Mouse (Mus musculus) E14TG2a.4 (cell line): ENCODE results near the gene Med12l.

Experiments used
- CTCF ChIP-seq: conservative IDR thresholded peaks from 2 replicates; pipeline ENCODE4 v1.5.1; 2014; ENCODE audit warnings: low read length
- NANOG ChIP-seq: IDR thresholded peaks from 2 replicates; pipeline ENCODE4 v1.6.1; 2014; ENCODE audit warnings: borderline replicate concordance, low read length, mixed read lengths
- POU5F1 ChIP-seq: IDR thresholded peaks from 2 replicates; pipeline ENCODE4 v1.6.1; 2014; ENCODE audit warnings: low read length, borderline replicate concordance

DNA sequence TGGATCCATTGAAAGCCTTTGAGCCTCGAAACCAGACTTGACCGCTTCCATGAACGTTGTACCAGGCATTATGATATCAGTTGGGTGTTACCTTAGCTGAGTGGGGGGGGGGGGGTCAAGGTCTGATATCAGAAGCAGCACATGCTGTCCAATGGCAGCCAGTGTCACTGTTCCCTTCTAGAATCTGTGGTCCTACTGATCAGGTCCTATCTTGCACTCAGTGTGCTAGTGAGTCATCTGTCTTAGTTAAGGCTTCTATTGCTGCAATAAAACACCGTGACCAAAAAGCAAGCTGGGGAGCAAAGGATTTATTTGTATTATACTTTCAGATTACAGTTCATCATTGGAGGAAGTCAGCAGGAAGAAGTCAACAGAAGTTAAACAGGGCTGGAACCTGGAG lies 57.8 kb downstream of the Med12l start:
- TF ChIP-seq CTCF (no peak), NANOG (no peak), POU5F1 (no peak)
